Mouse (Mus musculus) midbrain, embryonic 15.5 days (tissue): Measurements from ENCODE around the gene Lyg2. TPM values are rescaled to one million over a fixed set of nuclear protein-coding genes. Genes with fewer than 3 reads are reported as not detected.
A peak's percentile ranks its signal among the peaks of the same experiment; 100 is the strongest.

Experiments used
- ATAC-seq: fragments of 200-750 bp; cut with Nextera tagmentation; replicated peaks from 2 replicates; pipeline ENCODE4 v1.8.0; 2017; ENCODE audit warnings: moderate TSS enrichment
- H3K27ac ChIP-seq: fragments of 300-500 bp; sonication (generic); 2 replicates; pipeline ENCODE4 v1.5.1; 2015; ENCODE audit warnings: mild to moderate bottlenecking, inconsistent platforms
- H3K27me3 ChIP-seq: fragments of 300-500 bp; sonication (generic); replicated peaks from 2 replicates; pipeline ENCODE4 v1.6.1; 2015; ENCODE audit warnings: inconsistent platforms
- H3K36me3 ChIP-seq: fragments of 300-500 bp; sonication (generic); replicated peaks from 2 replicates; pipeline ENCODE4 v1.6.1; 2015; ENCODE audit warnings: inconsistent platforms
- H3K4me1 ChIP-seq: fragments of 300-500 bp; sonication (generic); 2 replicates; pipeline ENCODE4 v1.6.1; 2015; ENCODE audit warnings: inconsistent platforms
- H3K4me2 ChIP-seq: fragments of 300-500 bp; sonication (generic); 2 replicates; pipeline ENCODE4 v1.6.1; 2015; ENCODE audit warnings: inconsistent platforms, mild to moderate bottlenecking, moderate library complexity
- H3K4me3 ChIP-seq: fragments of 300-500 bp; sonication (generic); 2 replicates; pipeline ENCODE4 v1.5.1; 2015; ENCODE audit warnings: mild to moderate bottlenecking, inconsistent platforms
- H3K9ac ChIP-seq: fragments of 300-500 bp; sonication (generic); 2 replicates; pipeline ENCODE4 v1.6.1; 2015; ENCODE audit warnings: mild to moderate bottlenecking, inconsistent platforms
- H3K9me3 ChIP-seq: fragments of 300-500 bp; sonication (generic); 2 replicates; pipeline ENCODE4 v1.6.1; 2016; ENCODE audit warnings: inconsistent platforms
- WGBS: fragments of 180-500 bp; shearing (Covaris S2); methylation state at CpG from one replicate; pipeline ENCODE4 v1.1.7; 2015; ENCODE audit warnings: mixed read lengths; 5-methylcytosine and 5-hydroxymethylcytosine counted together
- polyA plus RNA-seq: library from polyadenylated mRNA; unstranded; fragments of >200 nt; fragmentation: Nextera tagmentation; extraction: Ambion mirVana; gene quantifications from 2 replicates; pipeline ENCODE4 v1.2.1, GENCODE M21; 2015

The Lyg2 gene
- polyA plus RNA-seq, 1 experiment from 2014 or later = not detected

- Histone ChIP-seq H3K36me3 (no peaks in the 10 kb centered on the region), H3K9ac (no peak overlapping the region), H3K4me2 (no peak overlapping the region), H3K27me3 (no peaks in the 10 kb centered on the region), H3K4me1 (no peaks in the 10 kb centered on the region), H3K27ac (no peak overlapping the region), H3K9me3 (no peaks in the 10 kb centered on the region), H3K4me3 (no peak overlapping the region)
- no peak for ATAC-seq
- WGBS = 79% methylated on average over 13 of the region's 13 CpGs
Observed at GRCm38 (mm10) chr1:37917666-37918065, 1.4 kb upstream of the Lyg2 start.

DNA sequence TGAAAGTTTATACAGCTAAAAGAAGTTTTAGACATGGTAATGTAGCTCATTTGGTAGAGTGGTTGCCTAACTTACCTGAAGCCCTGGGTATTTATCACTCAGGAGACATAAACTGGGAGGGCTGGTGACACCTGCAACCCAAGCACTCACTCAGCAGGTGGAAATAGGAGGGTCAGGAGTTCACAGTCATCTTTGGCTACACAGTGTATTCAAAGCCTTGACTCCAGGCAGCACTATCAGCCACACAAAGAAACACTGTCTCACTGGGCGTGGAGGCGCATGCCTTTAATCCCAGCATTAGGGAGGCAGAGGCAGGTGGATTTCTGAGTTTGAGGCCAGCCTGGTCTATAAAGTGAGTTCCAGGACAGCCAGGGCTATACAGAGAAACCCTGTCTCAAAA is 3.5 kb downstream of the Lyg2 start:
- Histone ChIP-seq H3K9me3 (no peaks in the 10 kb centered on the region), H3K27ac (no peak overlapping the region), H3K4me1 (no peaks in the 10 kb centered on the region), H3K27me3 (no peaks in the 10 kb centered on the region), H3K36me3 (no peaks in the 10 kb centered on the region), H3K9ac (no peak overlapping the region), H3K4me3 (no peak overlapping the region), H3K4me2 (no peak overlapping the region)
- no peak for ATAC-seq
- 77% methylated on average over 2 of the region's 2 CpGs for WGBS

DNA sequence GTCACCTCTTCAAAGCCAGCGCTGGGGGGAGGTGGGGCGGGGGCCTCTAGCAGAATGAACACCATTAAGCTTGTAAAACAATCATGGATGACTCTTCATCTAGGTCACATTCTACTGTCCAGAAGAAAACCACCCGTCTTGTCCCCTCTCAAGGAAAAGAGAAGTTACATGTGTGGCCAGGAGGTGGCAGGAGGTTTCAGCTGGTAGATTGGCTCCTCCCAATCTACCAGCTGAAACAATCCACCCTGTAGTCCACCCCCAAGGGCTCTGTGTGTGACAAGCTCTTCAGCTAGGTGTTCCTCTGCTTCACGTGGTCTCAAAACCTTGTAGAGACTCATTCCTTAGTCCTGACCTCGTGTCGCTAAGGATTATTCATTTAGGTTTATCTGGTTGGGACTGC is 13.1 kb downstream of the Lyg2 start:
- Histone ChIP-seq H3K9ac (no peak overlapping the region), H3K36me3 (peaks cover 8% of the 10 kb centered on the region), H3K4me2 (no peak overlapping the region), H3K9me3 (no peaks in the 10 kb centered on the region), H3K4me1 (no peaks in the 10 kb centered on the region), H3K27me3 (no peaks in the 10 kb centered on the region), H3K4me3 (no peak overlapping the region), H3K27ac (no peak overlapping the region)
- 46% methylated on average over 6 of the region's 6 CpGs for WGBS
- no peak for ATAC-seq

DNA sequence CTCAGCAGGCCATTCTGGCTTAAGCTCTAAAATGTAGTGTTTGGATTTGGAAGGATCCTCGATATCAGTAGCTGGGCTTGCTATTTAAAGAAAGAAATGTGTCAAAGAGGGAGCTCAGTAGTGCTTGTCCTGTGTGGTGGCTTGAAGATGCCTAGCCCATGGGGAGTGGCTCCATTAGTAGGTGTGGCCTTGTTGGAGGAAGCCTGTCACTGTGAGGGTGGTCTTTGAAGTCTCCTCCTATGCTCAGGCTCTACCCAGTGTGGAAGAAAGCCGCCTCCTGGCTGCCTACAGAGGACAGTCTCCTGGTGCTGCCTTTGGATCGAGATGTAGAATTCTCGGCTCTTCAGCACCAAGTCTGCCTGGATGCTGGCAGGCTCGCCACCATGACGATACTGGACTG is 16.0 kb downstream of the Lyg2 start:
- H3K9me3 ChIP-seq = no peaks in the 10 kb centered on the region
- no peak overlapping the region for H3K27ac ChIP-seq
- no peak overlapping the region for H3K9ac ChIP-seq
- H3K4me1 ChIP-seq = no peaks in the 10 kb centered on the region
- peaks cover 35% of the 10 kb centered on the region for H3K36me3 ChIP-seq
- 65% methylated on average over 6 of the region's 6 CpGs for WGBS
- ATAC-seq = no peak
- no peak overlapping the region for H3K4me2 ChIP-seq
- H3K27me3 ChIP-seq = no peaks in the 10 kb centered on the region
- H3K4me3 ChIP-seq = no peak overlapping the region

GRCm38 (mm10) chr1:37899816-37900215 is 16.5 kb downstream of the Lyg2 start:
- H3K27ac ChIP-seq = no peak overlapping the region
- WGBS = 82% methylated on average over 4 of the region's 4 CpGs
- H3K27me3 ChIP-seq = no peaks in the 10 kb centered on the region
- no peaks in the 10 kb centered on the region for H3K4me1 ChIP-seq
- no peak overlapping the region for H3K4me3 ChIP-seq
- H3K36me3 ChIP-seq = peaks cover 38% of the 10 kb centered on the region
- no peak overlapping the region for H3K9ac ChIP-seq
- H3K4me2 ChIP-seq = no peak overlapping the region
- ATAC-seq = no peak
- no peaks in the 10 kb centered on the region for H3K9me3 ChIP-seq

DNA sequence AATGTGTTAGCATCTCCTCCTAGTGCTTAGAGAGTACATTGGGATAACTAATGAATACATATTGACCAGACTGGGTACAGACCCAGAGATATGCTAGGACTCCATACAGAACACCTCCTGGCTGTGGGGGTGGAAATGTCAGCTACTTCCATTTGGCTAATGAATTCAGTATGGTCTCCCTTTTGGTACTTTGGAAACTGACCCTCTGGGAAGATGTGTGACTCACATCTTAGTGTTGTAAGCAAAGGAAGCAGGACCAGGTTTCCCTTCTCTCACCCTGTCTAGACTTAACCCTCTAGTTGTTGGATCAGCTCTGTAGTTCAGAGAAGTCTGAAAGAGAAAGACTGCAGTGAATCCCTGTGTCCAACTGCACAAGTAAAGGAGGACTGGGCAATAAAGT is 21.7 kb downstream of the Lyg2 start:
- H3K27me3 ChIP-seq = no peaks in the 10 kb centered on the region
- no peak overlapping the region for H3K4me2 ChIP-seq
- no peak for ATAC-seq
- peaks cover 19% of the 10 kb centered on the region for H3K4me1 ChIP-seq
- no peak overlapping the region for H3K4me3 ChIP-seq
- H3K36me3 ChIP-seq = peaks cover 41% of the 10 kb centered on the region
- no peaks in the 10 kb centered on the region for H3K9me3 ChIP-seq
- H3K27ac ChIP-seq = no peak overlapping the region
- H3K9ac ChIP-seq = no peak overlapping the region

GRCm38 (mm10) chr1:37891400-37891799 is 24.9 kb downstream of the Lyg2 start:
- no peaks in the 10 kb centered on the region for H3K9me3 ChIP-seq
- no peak overlapping the region for H3K27ac ChIP-seq
- 70% methylated on average over 3 of the region's 3 CpGs for WGBS
- peak overlapping the region; percentile 86 for H3K4me2 ChIP-seq
- peak overlapping the region; percentile 81 for H3K4me3 ChIP-seq
- no peaks in the 10 kb centered on the region for H3K27me3 ChIP-seq
- no peak overlapping the region for H3K9ac ChIP-seq
- H3K36me3 ChIP-seq = peaks cover 17% of the 10 kb centered on the region
- H3K4me1 ChIP-seq = peaks cover 26% of the 10 kb centered on the region
- no peak for ATAC-seq

GRCm38 (mm10) chr1:37890025-37890652 is 26.2 kb downstream of the Lyg2 start, which contains the start of the genes Mitd1 and Mrpl30:
Mitd1 (minus strand) TSS chr1:37890411.
Mrpl30 (plus strand) TSS chr1:37890477.
- ATAC-seq = peak; percentile 93
- Histone ChIP-seq H3K4me3 (peak within 1 kb of the TSS; percentile 81), H3K36me3 (peaks cover 6% of the 10 kb centered on the region; the same call in 1 of the 2 replicates), H3K4me1 (peaks cover 26% of the 10 kb centered on the region), H3K27ac (peak within 1 kb of the TSS; percentile 80), H3K9ac (peak within 1 kb of the TSS; percentile 74), H3K4me2 (peak within 1 kb of the TSS; percentile 86), H3K27me3 (no peaks in the 10 kb centered on the region), H3K9me3 (no peaks in the 10 kb centered on the region)
- under 1% methylated on average over 41 of the region's 41 CpGs for WGBS

DNA sequence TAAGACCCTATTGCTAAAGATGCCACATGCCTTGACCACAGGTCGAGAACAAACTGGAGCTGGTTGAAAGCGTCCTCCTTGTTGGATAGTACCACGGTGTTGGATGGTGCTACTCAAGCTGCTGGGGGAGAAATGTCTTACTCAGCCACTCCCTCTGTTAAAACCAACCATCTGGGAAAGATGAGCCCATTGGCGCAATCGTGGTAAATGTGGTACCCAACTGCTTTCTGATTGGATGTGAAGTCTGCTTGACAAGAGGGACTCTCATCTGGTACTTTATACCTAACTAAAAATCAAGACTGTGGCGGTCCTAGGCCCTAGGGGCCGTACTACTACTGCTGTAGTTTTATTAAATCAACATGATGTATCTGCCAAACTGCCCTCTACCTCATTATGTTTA is 27.1 kb downstream of the Lyg2 start:
- no peak overlapping the region for H3K27ac ChIP-seq
- no peak for ATAC-seq
- 89% methylated on average over 7 of the region's 7 CpGs for WGBS

GRCm38 (mm10) chr1:37884451-37884850 is 31.8 kb downstream of the Lyg2 start:
- Histone ChIP-seq H3K9me3 (no peaks in the 10 kb centered on the region), H3K27me3 (no peaks in the 10 kb centered on the region), H3K4me3 (no peak overlapping the region), H3K4me2 (no peak overlapping the region), H3K36me3 (no peaks in the 10 kb centered on the region; the same call in 1 of the 2 replicates), H3K9ac (no peak overlapping the region), H3K27ac (no peak overlapping the region), H3K4me1 (peaks cover 5% of the 10 kb centered on the region)
- WGBS = 84% methylated on average over 4 of the region's 4 CpGs
- no peak for ATAC-seq

More for the DNA sequence above, 27.1 kb downstream of the Lyg2 start:
- H3K4me1 ChIP-seq = peaks cover 26% of the 10 kb centered on the region
- no peaks in the 10 kb centered on the region for H3K9me3 ChIP-seq
- H3K36me3 ChIP-seq = no peaks in the 10 kb centered on the region
- no peaks in the 10 kb centered on the region for H3K27me3 ChIP-seq
- H3K4me2 ChIP-seq = peak overlapping the region; percentile 86
- peak overlapping the region; percentile 81 for H3K4me3 ChIP-seq
- H3K9ac ChIP-seq = peak overlapping the region; percentile 74

- WGBS = 91% methylated on average over 4 of the region's 4 CpGs
- no peaks in the 10 kb centered on the region for H3K27me3 ChIP-seq
- no peaks in the 10 kb centered on the region; the same call in none of the 2 replicates for H3K36me3 ChIP-seq
Observed at GRCm38 (mm10) chr1:37883411-37883810, 32.9 kb downstream of the Lyg2 start.

GRCm38 (mm10) chr1:37877736-37878460 is 38.4 kb downstream of the Lyg2 start:
- no peaks in the 10 kb centered on the region for H3K27me3 ChIP-seq
- H3K4me3 ChIP-seq = no peak overlapping the region
- no peak for ATAC-seq
- no peak overlapping the region for H3K27ac ChIP-seq
- no peaks in the 10 kb centered on the region for H3K9me3 ChIP-seq
- H3K36me3 ChIP-seq = peaks cover 21% of the 10 kb centered on the region
- H3K9ac ChIP-seq = no peak overlapping the region
- H3K4me1 ChIP-seq = peaks cover 3% of the 10 kb centered on the region
- 96% methylated on average over 13 of the region's 13 CpGs for WGBS
- no peak overlapping the region for H3K4me2 ChIP-seq

More at GRCm38 (mm10) chr1:37883411-37883810, 32.9 kb downstream of the Lyg2 start:
- H3K9ac ChIP-seq = no peak overlapping the region
- H3K4me2 ChIP-seq = no peak overlapping the region
- H3K27ac ChIP-seq = no peak overlapping the region
- no peaks in the 10 kb centered on the region for H3K9me3 ChIP-seq
- H3K4me1 ChIP-seq = no peaks in the 10 kb centered on the region
- no peak for ATAC-seq
- no peak overlapping the region for H3K4me3 ChIP-seq
